Mouse (Mus musculus) urinary bladder, postnatal 14 days (tissue): ENCODE measurements around the gene Cfap61.

Source experiments
- DNase-seq: peaks from one replicate; pipeline ENCODE4 v3.0.0; 2021; ENCODE audit warnings: low spot score

Gene Cfap61

DNA sequence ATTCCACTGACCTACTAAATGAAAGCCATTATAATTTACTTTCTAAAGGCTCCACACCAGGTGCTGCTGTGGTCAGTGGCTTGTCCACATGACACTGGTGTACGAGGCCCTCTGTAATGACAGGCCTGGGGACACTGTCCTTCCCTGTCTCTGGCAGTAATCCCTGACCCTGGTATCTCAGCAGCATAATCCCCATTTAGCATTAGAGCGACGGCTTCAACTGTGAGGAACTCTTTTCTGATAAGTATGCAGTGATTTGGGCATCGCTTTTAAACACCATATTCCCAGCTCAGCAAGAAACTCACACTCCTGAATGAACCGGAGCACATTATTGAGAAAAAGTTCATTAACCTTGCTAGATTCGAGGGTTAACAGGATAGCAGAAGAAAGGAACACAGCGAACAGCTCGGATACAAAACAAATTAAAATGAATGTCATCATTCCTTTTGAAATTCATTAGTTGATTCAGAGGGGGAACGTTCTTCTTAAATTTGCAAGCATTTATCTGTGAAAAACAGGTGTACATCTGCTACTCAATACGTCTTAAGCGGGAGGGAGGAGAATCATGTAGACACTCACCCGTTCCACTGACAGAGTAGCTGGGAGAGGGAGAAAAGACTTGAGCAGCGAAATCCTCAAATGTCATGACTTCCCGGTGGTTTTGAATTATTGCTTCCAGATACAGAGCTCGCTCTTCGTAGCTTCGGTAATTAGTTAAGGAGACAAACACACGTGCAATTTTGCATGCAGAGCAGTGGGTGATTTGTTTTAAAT, 325.4 kb downstream of the Cfap61 start:
- no peak for DNase-seq

GRCm38 (mm10) chr2:146261146-146261545, 326.6 kb downstream of the Cfap61 start:
- no peak for DNase-seq

GRCm38 (mm10) chr2:146262215-146262614, 327.6 kb downstream of the Cfap61 start:
- DNase-seq = no peak

- DNase-seq = no peak
Observed at GRCm38 (mm10) chr2:146262966-146263365, 328.4 kb downstream of the Cfap61 start.
